Mouse (Mus musculus) brain, embryonic 14.5 days (tissue): ENCODE results near the gene Gpr153.

ENCODE experiments used
- CTCF ChIP-seq: fragments of 200-500 bp; IDR thresholded peaks from 2 replicates; pipeline ENCODE4 v1.5.1; 2012; ENCODE audit warnings: inconsistent platforms, mild to moderate bottlenecking, moderate library complexity, borderline replicate concordance; ENCODE audit not compliant: insufficient read depth, insufficient read length; ENCODE audit errors: extremely low read depth
- POLR2A ChIP-seq: fragments of 200-500 bp; IDR thresholded peaks from 2 replicates; pipeline ENCODE4 v1.6.1; 2012; ENCODE audit warnings: mild to moderate bottlenecking, inconsistent platforms, borderline replicate concordance; ENCODE audit not compliant: poor library complexity, insufficient read depth, insufficient read length, severe bottlenecking; ENCODE audit errors: extremely low read depth

- no peak for TF ChIP-seq CTCF
- no peak for TF ChIP-seq POLR2A
Observed at GRCm38 (mm10) chr4:152286887-152287286, 12.9 kb downstream of the Gpr153 start.
